Mouse (Mus musculus): ENCODE measurements around the gene Cbx3.
A peak's percentile ranks its signal among the peaks of the same experiment; 100 is the strongest.
"Not testable (repeated sequence)": the region's sequence is repeated elsewhere in the genome, so short reads cannot be mapped to it uniquely, and the experiment has no call there.

Cbx3 gene

DNA sequence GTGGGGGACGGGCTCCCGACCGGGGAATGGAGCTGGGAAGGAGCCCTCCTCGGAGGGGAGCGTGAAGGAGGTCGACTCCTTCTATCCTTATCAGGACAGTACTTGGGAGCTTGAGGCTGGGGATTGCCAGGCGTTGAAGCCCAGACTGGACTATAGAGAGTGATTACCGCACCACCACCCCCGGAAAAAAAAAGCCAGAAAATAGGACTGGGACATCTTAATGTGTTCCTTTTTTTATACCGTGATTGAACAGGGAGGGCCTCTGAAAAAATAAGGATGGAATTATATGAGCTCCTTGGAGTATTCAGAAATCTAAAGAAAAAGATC is 982 bp downstream of the Cbx3 start:
- no peak for DNase-seq

DNA sequence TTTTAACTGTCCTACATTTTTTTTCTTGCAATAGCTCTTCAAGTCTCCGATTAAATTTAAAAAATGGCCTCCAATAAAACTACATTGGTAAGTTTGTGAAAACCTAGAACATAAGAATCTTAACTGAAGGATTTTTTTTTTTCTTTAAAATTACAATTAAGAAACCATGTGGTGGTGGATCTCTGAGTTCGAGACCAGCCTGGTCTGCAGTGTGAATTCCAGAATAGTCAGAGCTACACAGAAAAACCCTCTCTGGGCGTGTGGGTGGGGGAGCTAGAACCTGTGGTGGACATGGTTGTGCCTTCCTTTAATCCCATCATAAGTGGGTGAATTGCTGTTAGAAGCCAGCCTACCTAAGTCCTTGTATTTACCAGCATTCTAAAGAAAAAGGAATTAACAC is 1.6 kb downstream of the Cbx3 start:
- DNase-seq, result no peak

DNA sequence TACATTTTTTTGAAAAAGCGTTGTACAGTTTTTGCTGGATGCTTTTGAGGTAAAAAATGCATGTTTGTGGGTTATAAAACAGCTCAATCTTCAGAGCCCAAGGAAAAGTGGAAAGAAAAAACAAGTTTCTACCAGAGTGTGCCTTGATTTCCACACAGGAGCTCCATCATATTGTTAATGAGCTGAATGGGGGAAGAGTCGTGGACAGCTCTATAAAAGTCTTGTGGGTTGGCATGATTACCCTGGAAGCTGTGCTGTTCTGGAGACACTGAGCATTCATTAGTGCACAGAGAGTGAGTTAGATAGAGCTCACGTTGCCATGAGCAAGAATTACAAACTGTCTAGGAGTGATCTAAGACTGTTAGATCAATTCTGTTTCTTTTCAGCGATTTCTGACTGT is 2.1 kb downstream of the Cbx3 start:
- no peak for DNase-seq

GRCm38 (mm10) chr6:51479136-51479731 is 9.1 kb downstream of the Cbx3 start:
- no peak for DNase-seq

GRCm38 (mm10) chr6:51481548-51481947 is 11.4 kb downstream of the Cbx3 start:
- DNase-seq, result no peak

DNA sequence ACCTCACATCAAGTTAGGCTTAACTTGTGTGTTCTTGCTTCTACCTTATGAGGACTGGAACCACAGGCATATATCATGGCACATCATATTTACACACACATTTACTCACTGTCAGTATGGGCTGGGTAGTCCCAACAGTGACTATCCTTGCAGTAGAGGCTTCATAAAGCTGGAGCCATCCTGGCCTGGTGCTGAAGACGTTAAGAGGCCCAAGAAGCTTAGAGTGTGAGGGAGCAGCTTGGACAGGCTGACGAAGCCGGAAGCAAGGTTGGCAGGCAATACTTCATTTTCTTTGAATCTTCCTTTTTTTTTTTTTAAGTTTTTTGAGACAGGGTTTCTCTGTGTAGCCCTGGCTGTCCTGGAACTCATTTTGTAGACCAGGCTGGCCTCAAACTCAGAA is 13.7 kb downstream of the Cbx3 start:
- no peak for DNase-seq

DNA sequence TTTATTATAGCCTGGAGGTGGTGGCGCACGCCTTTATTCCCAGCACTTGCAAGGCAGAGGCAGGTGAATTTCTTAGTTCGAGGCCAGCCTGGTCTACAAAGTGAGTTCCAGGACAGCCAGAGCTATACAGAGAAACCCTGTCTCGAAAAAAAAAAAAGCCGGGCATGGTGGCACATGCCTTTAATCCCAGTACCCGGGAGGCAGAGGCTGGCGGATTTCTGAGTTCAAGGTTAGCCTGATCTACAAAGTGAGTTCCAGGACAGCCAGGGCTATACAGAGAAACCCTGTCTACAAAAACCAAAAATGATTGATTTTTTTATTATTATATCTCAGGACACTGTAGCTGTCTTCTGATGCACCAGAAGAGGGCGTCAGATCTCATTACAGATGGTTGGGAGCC is 14.4 kb downstream of the Cbx3 start:
- DNase-seq, result not testable (repeated sequence)

DNA sequence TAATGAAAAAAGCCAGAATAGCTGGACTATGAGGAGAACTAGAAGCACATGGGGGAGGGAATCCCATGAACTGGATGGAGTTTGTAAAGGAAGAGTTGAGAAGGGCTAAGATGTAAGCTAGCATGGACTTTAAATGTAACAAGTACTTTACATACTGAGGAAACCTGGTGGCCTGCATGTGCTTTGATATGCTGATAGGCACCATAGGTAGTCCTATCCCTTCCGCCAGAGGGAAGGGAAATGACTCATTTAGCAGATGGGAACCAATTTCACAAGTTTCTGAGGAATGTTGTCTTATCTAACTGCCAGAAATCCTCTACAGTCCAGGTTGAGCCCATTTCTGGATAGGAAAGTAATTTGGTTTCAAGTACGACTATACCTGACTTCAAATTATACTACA is 15.5 kb downstream of the Cbx3 start:
- no peak for DNase-seq

DNA sequence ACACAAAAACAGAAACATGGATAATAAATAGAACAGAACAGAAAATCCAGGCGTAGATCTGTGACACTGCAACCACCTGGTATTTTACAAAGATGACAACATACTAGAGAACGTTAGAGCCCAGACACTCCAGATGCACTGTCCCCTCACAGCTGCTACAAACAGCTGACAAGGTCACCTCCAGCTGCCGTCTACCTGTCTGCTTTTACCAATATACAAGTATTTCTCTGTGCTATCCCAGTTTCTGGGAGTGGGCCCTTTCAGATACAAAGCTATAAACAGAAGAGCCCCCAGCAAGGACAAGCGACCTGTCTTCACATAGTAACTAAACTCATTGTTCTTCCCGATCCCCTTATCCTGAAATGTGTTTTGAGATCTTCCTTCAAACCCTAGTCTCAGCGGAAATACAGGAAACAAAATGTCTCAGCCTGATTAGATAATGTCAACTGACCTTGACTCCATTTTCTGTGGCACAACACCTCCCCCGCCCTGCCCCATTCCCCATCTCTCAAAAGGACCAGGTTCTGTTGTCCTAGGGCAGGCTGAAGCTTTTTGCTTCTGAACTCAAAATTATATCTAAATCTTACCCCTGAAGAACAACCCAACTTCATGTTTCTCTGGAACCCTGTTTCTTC is 16.0 kb downstream of the Cbx3 start:
- DNase-seq, result no peak

GRCm38 (mm10) chr6:51486731-51487130 is 16.6 kb downstream of the Cbx3 start:
- no peak for DNase-seq

DNA sequence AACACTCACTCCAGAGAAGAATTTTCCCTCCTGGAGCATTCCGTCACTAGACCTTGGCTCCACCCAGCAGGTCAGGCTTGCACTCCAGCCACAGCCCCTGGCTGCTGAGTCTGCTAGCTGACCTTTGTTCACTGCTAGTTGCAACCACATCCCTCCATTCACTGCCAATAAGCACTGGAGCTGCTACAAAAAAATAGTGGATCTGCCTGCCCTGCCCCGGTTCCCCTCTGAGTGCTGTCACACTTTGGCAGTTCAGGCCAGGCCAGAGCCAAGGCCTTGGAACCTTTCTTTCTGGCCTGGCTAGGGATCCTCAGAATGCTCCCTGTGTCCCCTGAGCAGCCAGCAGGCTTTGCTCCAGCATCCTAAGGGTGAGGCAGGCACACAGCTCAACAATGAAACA is 19.6 kb downstream of the Cbx3 start:
- no peak for DNase-seq

- no peak for DNase-seq
Observed at GRCm38 (mm10) chr6:51497321-51498111, 27.4 kb downstream of the Cbx3 start.

GRCm38 (mm10) chr6:51505671-51506070 is 35.5 kb downstream of the Cbx3 start:
- DNase-seq, result no peak

DNA sequence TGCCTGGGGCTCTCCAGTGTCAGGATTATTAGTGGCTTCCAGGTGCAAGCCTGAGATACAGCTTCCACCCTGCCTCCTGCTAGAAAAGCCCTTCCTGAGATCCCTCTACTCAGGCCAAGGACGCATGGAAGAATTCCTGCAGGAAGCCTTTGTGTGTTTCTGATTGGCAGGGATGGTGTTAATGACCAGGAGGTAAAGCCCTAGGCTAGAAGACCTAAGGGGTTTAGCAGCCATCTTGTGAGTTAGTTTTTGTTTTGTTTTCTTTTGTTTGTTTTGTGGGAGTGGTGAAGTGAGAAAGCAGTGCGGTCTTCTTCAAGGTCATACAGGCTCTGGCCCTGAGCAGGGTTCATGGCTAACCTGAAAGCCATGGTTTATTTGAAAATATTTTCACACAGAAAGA is 37.4 kb downstream of the Cbx3 start:
- no peak for DNase-seq

- DNase-seq, result peak; percentile 86
Observed at GRCm38 (mm10) chr6:51508750-51509648, 38.8 kb downstream of the Cbx3 start.

DNA sequence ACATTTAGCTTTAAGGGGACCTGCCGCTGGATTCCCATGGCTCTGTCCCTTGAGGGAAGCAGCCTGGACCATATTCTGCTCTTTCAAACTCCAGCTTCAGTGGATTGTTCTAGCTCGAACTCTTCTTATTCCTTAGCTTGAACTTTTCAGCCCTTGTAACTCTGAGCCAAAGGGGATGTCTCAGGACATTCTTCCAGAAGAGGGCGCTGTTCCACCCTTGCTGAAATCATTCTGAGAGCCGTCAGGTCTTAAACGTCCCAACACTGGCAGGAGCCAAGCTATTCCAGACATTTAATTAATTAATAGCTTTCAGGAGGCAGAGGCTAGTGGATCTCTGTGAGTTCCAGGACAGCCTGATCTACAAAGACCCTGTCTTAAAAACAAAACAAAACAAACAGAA is 39.9 kb downstream of the Cbx3 start:
- peak; percentile 51 for DNase-seq

DNA sequence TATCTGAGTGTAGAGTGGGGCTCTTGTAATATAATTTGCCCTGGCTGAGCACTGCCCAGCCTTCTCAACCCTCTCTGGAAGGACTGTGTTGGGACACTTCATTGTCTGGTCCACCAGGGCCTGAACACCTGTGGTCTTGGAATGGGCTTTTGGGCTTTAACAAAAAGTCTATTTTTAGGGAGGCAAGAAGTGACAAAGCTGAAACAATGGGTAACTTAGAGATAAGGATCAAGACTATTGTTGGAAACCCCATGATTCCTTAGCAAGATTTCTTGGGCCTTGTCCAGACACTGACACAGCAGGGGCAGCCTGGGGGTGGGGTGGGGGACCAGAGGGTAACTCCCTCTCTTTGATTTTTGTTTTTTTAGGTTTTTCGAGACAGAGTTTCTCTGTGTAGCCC is 40.8 kb downstream of the Cbx3 start:
- no peak for DNase-seq

GRCm38 (mm10) chr6:51513745-51514144 is 43.6 kb downstream of the Cbx3 start:
- no peak for DNase-seq

DNA sequence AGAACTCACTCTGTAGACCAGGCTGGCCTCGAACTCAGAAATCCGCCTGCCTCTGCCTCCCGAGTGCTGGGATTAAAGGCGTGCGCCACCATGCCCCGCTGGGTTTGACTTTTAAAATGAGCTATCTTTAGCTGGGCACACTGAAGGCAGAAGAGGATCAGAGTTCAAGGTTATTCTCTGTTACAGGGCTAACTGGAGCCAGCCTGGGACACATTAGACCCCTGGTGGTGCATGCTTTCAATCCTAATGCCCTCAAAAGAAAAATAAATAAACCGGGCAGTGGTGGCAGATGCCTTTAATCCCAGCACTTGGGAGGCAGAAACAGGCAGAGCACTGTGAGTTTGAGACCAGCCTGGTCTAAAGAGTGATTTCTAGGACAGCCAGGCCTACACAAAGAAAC is 44.7 kb downstream of the Cbx3 start:
- no peak for DNase-seq

- DNase-seq, result no peak
Observed at GRCm38 (mm10) chr6:51523310-51523709, 53.1 kb downstream of the Cbx3 start.

- peak; percentile 66 for DNase-seq
Observed at GRCm38 (mm10) chr6:51523807-51524320, 53.7 kb downstream of the Cbx3 start, which contains the start of gene Snx10. Gene Snx10, plus strand, starts transcription at chr6:51523901.

DNA sequence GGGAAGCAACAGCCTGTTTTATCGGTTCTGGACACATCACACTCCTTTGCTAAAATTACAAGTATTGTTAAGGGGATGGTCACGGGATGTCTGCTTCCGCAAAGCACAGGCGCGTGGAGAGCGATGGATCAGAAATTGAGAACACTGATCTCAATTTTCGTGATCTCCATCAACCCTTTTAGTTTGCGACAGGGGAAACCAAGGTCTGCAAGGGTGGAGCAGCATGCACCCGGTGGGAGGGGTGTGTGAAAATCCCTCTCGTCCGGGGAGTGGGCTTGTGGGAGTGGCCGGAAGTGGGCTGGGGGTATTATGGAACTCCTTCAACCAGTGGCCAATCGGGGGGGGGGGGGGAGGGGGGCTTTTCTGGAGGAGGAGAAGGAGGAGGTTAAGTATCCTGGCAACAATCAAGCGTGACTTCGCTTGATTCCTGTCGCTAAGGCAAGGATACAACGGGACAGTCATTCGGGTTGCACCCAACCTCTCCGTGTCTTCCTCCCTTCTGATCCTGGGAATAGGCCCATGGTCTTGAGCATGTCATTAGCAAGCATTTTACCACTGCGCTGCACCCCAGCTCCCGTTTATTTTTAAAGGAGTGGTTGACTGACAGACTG is 54.3 kb downstream of the Cbx3 start:
- DNase-seq, result peak; percentile 51

DNA sequence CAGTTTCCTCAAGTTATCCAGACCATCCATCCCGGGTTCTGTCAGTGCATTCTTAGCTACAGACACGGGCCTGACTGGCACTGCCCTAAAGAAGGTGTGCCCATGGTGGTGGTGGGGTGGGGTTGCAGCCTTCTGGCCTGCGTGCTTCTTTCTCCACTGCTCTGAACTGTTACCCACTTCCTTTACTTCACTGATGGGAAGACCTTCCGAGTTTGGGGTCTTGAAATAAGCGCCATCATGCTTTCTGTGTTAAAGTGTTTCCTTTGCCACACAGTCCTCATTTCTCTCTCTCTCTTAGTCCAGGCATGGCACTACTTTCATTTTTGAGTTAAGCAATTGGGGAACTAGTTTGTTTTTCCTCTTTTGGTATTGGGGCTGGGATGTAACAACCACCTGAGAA is 54.8 kb downstream of the Cbx3 start:
- no peak for DNase-seq

Data from right cerebral cortex, postnatal 4 days (tissue).